Mouse (Mus musculus): Measurements from ENCODE around the gene Fgf5. TPM values are rescaled to one million over a fixed set of nuclear protein-coding genes. Genes with fewer than 3 reads are reported as not detected.

Fgf5 gene
- 1 to 10 TPM; 2.0 TPM for total RNA-seq (2021)
- long read RNA-seq, experiment 1, partial matches to known transcripts: 1 of 6 reads
- long read RNA-seq, experiment 1, other reads (novel, unspliced or antisense): 2 of 6 reads
- long read RNA-seq, experiment 2, partial matches to known transcripts: 0 of 1 reads
- long read RNA-seq, experiment 2, other reads (novel, unspliced or antisense): 0 of 1 reads

DNA sequence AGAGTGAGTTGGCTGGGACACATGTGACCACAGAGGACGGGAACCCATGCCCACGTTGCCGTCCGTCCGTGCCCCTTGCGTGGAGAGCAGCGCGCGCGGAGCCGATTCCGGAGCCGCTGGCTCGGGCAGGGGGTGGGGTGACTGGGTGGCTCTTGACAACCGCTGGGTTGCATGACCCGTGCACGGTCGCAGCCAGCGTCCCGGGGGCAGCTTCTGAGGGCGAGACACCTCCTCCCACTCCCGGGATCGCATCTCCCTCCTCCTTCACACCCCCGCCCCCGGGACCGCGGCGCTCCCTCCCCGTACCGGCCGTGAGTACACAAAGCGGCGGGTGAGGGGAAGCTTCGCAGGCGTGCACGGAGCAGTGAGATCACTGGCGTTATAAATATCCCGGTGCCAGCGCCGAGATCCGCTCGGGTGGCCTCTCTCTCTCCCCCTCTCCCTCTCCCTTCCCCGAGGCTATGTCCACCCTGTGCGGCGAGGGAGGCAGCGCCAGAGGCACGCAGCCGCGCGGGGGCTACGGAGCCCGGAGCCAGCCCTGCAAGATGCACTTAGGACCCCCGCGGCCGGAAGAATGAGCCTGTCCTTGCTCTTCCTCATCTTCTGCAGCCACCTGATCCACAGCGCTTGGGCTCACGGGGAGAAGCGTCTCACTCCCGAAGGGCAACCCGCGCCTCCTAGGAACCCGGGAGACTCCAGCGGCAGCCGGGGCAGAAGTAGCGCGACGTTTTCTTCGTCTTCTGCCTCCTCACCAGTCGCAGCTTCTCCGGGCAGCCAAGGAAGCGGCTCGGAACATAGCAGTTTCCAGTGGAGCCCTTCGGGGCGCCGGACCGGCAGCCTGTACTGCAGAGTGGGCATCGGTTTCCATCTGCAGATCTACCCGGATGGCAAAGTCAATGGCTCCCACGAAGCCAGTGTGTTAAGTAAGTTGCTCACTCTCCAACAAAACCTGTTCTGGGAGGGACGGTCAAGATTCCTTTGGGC, at the start of gene Fgf5:
TSS of gene Fgf5 (plus strand) at position 347 of the 984 bp plus-strand sequence.
- intact Hi-C loops (cut with DNase I): no loop called here
- peak; percentile 50 to 56 for DNase-seq (ENCODE audit: low spot score in 2 of 2)

DNA sequence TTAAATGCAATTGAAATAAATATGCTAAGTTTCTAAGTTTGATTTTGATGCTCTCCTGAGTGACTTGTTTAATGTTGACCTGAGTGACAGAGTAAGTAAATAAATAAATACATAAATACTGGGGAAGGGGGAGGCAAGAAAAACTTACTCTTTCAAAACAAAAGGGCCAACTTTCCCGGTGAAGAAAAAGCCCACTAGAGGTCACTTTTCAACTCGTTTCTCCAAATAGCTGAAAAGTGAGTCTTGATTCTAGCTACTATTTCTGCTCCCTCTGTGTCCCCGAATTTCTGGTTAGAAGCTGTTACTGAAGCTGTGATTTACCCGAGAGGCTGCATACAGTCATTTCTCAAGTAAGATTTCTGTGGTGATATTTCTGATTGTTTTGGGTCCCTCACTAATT, 41.5 kb upstream of the Fgf5 start:
- intact Hi-C loops (cut with DNase I): no loop called here

DNA sequence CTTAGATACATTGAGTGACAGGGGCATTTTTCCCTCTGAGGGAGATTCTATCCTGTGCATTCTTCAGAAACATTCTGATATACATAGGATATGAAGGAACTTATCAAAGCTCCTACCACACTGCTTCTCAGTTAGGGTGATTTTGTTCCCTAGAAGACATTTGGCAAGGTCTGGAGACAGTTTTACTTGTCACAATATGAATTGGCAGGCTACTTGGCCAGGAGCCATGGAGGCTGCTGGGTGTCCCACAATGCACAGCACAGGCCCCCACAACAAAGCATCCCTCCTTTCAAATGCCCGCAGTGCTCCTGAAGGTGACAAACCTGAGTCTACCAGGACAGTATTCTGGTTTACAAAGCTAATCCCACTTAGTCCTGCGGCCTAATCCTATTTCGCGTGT, 32.0 kb upstream of the Fgf5 start:
- intact Hi-C loops (cut with DNase I): no loop called here
- DNase-seq (ENCODE audit: low spot score in 2 of 2): no peak

More for the DNA sequence above, 41.5 kb upstream of the Fgf5 start:
- DNase-seq (ENCODE audit: low spot score in 2 of 2): no peak

GRCm38 (mm10) chr5:98226710-98227109, 27.3 kb upstream of the Fgf5 start:
- no peak for DNase-seq (ENCODE audit: low spot score in 2 of 2)
- intact Hi-C loops (cut with DNase I): no loop called here

DNA sequence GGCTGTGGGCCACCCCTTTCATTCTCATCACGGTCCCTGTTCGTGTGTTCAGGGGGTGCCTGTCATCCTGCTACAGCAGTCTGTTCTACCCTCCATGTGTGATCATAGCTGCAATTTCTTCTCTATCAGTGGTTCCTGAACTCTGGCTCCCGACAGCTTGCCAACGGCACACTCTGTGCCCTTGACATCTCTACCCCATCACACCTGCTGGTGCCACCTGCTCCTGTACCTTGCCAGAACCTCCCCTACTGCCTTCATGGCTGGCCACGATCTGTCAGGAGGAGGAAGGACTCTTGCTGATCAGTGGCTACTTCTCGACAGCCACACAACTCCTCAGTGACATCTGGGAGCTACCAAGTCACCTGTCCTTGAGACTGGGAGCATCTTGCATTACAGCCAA, 24.5 kb upstream of the Fgf5 start:
- intact Hi-C loops (cut with DNase I): no loop called here

GRCm38 (mm10) chr5:98238466-98238865, 15.5 kb upstream of the Fgf5 start:
- intact Hi-C loops (cut with DNase I): no loop called here
- DNase-seq (ENCODE audit: low spot score in 2 of 2): no peak

More for the DNA sequence above, 24.5 kb upstream of the Fgf5 start:
- no peak for DNase-seq (ENCODE audit: low spot score in 2 of 2)

DNA sequence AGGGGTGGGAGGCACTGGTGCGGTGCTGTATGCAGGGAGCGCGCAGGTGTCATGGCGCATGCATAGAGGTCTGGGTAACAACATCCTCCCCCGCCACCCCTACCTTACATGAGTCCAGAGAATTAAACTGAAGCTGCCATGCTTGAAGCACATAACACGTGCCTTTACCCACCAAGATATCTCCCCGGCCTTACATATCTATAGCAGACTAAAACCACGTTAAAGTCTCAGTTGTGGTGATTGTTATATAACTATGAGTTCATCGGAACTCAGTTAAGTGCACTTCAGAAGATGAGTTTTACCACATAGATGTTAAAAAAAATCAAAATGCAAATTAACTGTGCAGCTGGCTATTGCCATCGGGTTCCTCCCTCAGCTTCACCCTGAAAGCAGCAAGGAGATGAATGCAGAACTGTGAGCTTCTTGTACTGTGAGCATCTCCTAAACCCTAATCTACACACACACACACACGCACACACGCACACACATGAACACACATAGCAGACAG, 12.6 kb upstream of the Fgf5 start:
- DNase-seq (ENCODE audit: low spot score in 2 of 2): no peak
- intact Hi-C loops (cut with DNase I): no loop called here

- DNase-seq (ENCODE audit: low spot score in 2 of 2): peak; percentile 6 to 22
- intact Hi-C loops (cut with DNase I): no loop called here
Measured at GRCm38 (mm10) chr5:98245303-98245702, 8.7 kb upstream of the Fgf5 start.

DNA sequence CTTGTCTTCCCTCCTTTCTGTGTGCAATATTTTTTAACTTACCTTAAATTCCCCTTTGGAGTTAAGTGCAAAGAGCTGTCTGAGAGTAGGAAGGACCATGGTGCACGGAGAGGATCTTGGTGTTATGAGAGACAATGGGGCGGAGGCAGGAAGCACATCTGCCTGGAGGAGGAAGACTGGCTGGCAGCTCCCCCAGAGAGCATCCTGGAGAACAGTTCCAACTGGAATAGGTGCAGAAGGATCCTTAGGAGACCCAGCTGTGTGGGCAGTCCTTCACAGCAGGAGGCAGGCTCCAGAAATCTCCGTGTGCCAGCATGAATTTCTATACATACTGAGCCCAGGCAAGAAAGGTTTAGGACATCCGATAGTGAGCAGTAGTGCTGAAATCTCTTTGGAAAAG, 8.0 kb upstream of the Fgf5 start:
- peak in 1 of 2 experiments; percentile 20 for DNase-seq (ENCODE audit: low spot score in 2 of 2)
- intact Hi-C loops (cut with DNase I): no loop called here

- DNase-seq (ENCODE audit: low spot score in 2 of 2): no peak
- intact Hi-C loops (cut with DNase I): no loop called here
Measured at GRCm38 (mm10) chr5:98246826-98247225, 7.2 kb upstream of the Fgf5 start.

- DNase-seq (ENCODE audit: low spot score in 2 of 2): peak; percentile 20 to 27
- intact Hi-C loops (cut with DNase I): no loop called here
Measured at GRCm38 (mm10) chr5:98247516-98247915, 6.5 kb upstream of the Fgf5 start.

DNA sequence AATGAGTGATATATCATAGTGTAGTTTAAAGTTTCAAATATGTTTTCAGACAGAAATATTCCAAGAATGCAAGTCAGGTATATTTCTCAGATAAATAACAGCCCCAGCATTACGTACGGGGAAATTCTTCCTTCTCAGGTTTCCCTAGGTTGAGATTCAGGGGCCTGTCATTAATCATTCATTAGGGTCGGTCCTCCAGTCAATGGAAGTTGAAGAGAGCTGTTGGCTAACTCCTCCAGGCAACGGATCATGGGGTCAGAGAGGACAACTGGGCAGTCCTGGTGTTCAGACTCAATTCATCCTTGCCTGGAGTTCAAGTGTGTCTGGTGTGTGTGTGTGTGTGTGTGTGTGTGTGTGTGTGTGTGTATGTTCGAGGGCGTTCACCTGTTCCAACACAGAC, 837 bp upstream of the Fgf5 start:
- intact Hi-C loops (cut with DNase I): no loop called here
- DNase-seq (ENCODE audit: low spot score in 2 of 2): no peak

GRCm38 (mm10) chr5:98255176-98255575, 1.2 kb downstream of the Fgf5 start:
- DNase-seq (ENCODE audit: low spot score in 2 of 2): no peak
- intact Hi-C loops (cut with DNase I): no loop called here

- intact Hi-C loops (cut with DNase I): no loop called here
Measured at GRCm38 (mm10) chr5:98255760-98256490, 1.9 kb downstream of the Fgf5 start.

DNA sequence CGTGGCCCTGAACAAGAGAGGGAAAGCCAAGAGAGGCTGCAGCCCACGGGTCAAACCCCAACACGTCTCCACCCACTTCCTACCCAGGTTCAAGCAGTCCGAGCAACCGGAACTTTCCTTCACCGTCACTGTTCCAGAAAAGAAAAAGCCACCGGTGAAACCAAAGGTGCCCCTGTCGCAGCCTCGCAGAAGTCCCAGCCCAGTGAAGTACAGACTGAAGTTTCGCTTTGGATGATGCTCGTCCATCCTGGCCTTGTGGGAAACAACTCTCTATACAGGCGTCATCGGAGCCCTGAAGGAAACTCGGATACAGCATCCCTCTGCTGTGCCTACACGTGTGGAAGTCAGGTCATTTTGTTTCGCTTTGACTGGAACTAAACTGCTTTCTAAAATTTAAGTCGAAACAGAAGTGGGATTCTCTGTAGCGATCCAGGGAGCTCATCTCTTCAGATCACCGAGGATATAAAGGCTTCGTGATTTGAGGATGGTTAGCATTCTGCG, 21.4 kb downstream of the Fgf5 start:
- intact Hi-C loops (cut with DNase I): no loop called here

More at GRCm38 (mm10) chr5:98255760-98256490, 1.9 kb downstream of the Fgf5 start:
- no peak for DNase-seq (ENCODE audit: low spot score in 2 of 2)

DNA sequence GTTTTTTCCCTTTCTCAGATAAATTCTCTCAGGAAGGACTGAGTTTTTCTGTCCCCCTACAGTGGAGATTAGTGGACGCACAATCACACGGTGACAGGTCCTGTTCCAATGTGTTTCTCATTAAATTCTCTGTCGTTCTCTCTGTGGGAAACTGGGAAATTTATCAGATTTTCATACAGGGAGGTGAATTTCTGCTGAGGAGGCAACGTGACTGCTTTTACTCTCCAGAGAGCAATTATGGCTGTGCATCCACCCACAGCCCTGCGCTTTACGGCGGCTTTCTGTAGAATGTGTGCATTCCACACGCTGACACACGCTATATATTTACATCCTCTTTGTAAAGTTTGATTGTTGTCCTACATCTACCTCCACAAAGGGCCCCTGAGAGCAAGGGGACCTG, 28.0 kb downstream of the Fgf5 start:
- DNase-seq (ENCODE audit: low spot score in 2 of 2): no peak

More for the DNA sequence above, 21.4 kb downstream of the Fgf5 start:
- no peak for DNase-seq (ENCODE audit: low spot score in 2 of 2)

DNA sequence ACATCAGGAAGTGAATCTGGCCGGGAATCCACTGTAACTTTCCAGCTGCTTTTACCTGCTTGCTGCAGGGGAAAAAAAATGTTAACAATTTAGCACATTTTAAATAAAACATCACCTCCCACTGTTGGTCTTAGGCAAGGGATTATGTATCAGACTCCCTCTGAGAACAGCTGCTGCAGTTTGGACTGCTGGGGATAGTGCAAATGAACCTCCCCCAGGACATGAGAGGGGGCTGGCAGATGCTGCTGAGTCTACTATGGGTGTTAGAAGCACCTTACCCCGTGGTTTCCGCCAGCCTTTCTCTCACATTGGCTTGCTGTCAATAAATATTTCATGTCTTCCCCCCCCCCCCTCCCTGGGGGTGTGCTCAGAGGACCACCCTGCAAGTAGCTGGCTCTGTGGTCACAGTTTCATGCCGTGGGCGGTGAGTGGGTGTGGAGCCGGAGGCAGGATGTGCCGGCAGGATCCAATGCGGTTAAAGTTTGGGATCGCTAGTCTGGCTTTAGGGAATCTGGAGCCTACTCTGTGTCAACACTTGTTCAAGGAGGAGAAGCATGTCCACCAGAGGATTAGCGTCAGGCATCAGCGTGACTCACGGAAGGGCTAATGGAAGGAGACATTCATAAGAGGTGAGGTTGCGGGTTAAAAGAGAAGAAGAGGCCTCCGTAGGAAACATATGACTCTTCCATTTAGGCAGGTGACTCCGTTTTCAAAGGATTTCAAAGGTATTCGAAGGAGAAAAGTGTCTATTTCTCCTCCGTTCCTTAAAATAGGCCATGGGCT, 29.9 kb downstream of the Fgf5 start:
- DNase-seq (ENCODE audit: low spot score in 2 of 2): no peak
- intact Hi-C loops (cut with DNase I): no loop called here

More for the DNA sequence above, 28.0 kb downstream of the Fgf5 start:
- intact Hi-C loops (cut with DNase I): no loop called here

- no peak for DNase-seq (ENCODE audit: low spot score in 2 of 2)
Measured at GRCm38 (mm10) chr5:98290642-98291041, 36.7 kb downstream of the Fgf5 start.

More at GRCm38 (mm10) chr5:98290642-98291041, 36.7 kb downstream of the Fgf5 start:
- intact Hi-C loops (cut with DNase I): no loop called here

Data from left cerebral cortex, postnatal 14 days (tissue).